Mouse (Mus musculus): ENCODE results near the gene Fig4. TPM values are rescaled to one million over a fixed set of nuclear protein-coding genes. Genes with fewer than 3 reads are reported as not detected.

The Fig4 gene
- polyA plus RNA-seq, 2 experiments from 2014 or later, result 11.7 to 12.2 TPM

Other genes with a start within 250 kb of the Fig4 start
- not detected for gene Gpr6, start 231.0 kb downstream of the Fig4 start, polyA plus RNA-seq (2017; shearing (Covaris generic))
- gene Ak9, start 720 bp upstream of the Fig4 start, polyA plus RNA-seq (2017; shearing (Covaris generic)), result not detected
- 10 to 100 TPM; 27.5 to 35.8 TPM for gene Zbtb24, start 147.1 kb upstream of the Fig4 start, polyA plus RNA-seq (2017; shearing (Covaris generic))
- 100 to 1,000 TPM in 1 of 2 experiments, 10 to 100 TPM in 1; 61.7 to 140 TPM for gene Mical1, start 173.1 kb upstream of the Fig4 start, polyA plus RNA-seq (2017; shearing (Covaris generic))
- 10 to 100 TPM; 34.8 to 42.2 TPM for gene Smpd2, start 187.1 kb upstream of the Fig4 start, polyA plus RNA-seq (2017; shearing (Covaris generic))
- gene Ppil6, start 187.2 kb upstream of the Fig4 start, polyA plus RNA-seq (2017; shearing (Covaris generic)), result not detected
- 100 to 1,000 TPM; 207 to 236 TPM for gene Cd164, start 216.2 kb upstream of the Fig4 start, polyA plus RNA-seq (2017; shearing (Covaris generic))